Mouse (Mus musculus) thymus, adult 2 months (tissue): Measurements from ENCODE around the gene Lin28a. TPM values are rescaled to one million over a fixed set of nuclear protein-coding genes. Genes with fewer than 3 reads are reported as not detected.

Source experiments
- DNase-seq: peaks from one replicate; pipeline ENCODE4 v3.0.0; 2021
- H3K27ac ChIP-seq: fragments of 200-500 bp; 2 replicates; pipeline ENCODE4 v1.5.1; 2012; ENCODE audit warnings: low read length, control low read depth; ENCODE audit not compliant: control insufficient read depth, insufficient read depth
- H3K27me3 ChIP-seq: fragments of 200-500 bp; 2 replicates; pipeline ENCODE4 v1.6.1; 2012; ENCODE audit warnings: mild to moderate bottlenecking, low read length, moderate library complexity, mixed read lengths; ENCODE audit not compliant: control insufficient read depth, insufficient read depth
- H3K36me3 ChIP-seq: fragments of 200-500 bp; 2 replicates; pipeline ENCODE4 v1.6.1; 2012; ENCODE audit warnings: mild to moderate bottlenecking, low read length, moderate library complexity; ENCODE audit not compliant: control insufficient read depth, insufficient read depth
- H3K4me1 ChIP-seq: fragments of 200-500 bp; replicated peaks from 2 replicates; pipeline ENCODE4 v1.6.1; 2012; ENCODE audit warnings: low read length; ENCODE audit not compliant: control insufficient read depth, insufficient read depth
- H3K4me3 ChIP-seq: fragments of 200-500 bp; 2 replicates; pipeline ENCODE4 v1.5.1; 2012; ENCODE audit warnings: mild to moderate bottlenecking, low read length, control low read depth, moderate library complexity; ENCODE audit not compliant: control insufficient read depth, insufficient read depth
- CTCF ChIP-seq: fragments of 200-500 bp; IDR thresholded peaks from 2 replicates; pipeline ENCODE4 v1.5.1; 2012; ENCODE audit warnings: mild to moderate bottlenecking, control low read depth, low read length, moderate library complexity, borderline replicate concordance; ENCODE audit not compliant: control insufficient read depth, poor library complexity, insufficient read depth; ENCODE audit errors: extremely low read depth
- POLR2A ChIP-seq: fragments of 200-500 bp; IDR thresholded peaks from 2 replicates; pipeline ENCODE4 v1.6.1; 2012; ENCODE audit warnings: mild to moderate bottlenecking, low read length, control low read depth, moderate library complexity; ENCODE audit not compliant: control insufficient read depth, poor library complexity, insufficient read depth; ENCODE audit errors: extremely low read depth
- WGBS: fragments of 180-500 bp; shearing (Covaris S2); methylation state at CpG from one replicate; pipeline ENCODE4 v1.1.7; 2018; 5-methylcytosine and 5-hydroxymethylcytosine counted together
- polyA plus RNA-seq: library from polyadenylated mRNA; depleted of rRNA; stranded (reverse); fragments of >200 nt; gene quantifications from 2 replicates; pipeline ENCODE4 v1.2.3, GENCODE M21; 2012

The Lin28a gene
- polyA plus RNA-seq, 1 experiment: 0.03 TPM

DNA sequence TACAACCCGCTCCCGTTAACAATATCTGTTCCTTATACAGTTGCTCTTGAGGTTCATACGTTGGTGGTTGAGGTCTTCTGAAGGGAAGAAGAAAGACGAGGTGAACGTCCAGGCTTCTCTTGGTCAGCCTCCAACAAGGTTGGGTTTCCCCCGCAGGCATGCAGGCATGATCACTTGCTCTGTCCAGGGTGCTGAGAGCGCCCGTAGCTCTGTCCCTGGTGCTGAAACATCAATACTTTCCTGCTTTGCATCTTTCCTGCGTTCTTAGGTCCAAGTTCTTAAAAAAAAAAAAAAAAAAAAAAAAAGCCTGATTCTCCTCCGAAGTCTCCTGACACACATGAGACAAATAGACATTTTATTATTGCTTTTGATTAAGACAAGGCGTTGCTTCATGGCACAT, 2.0 kb upstream of the Lin28a start:
- no peak for TF ChIP-seq POLR2A
- no peak for TF ChIP-seq CTCF
- Histone ChIP-seq H3K4me3 (no peak overlapping the region), H3K4me1 (no peaks in the 10 kb centered on the region), H3K36me3 (no peaks in the 10 kb centered on the region), H3K27ac (no peak overlapping the region), H3K27me3 (peaks cover 17% of the 10 kb centered on the region)
- DNase-seq: peak; percentile 73
- WGBS: 6% methylated on average over 11 of the region's 11 CpGs

DNA sequence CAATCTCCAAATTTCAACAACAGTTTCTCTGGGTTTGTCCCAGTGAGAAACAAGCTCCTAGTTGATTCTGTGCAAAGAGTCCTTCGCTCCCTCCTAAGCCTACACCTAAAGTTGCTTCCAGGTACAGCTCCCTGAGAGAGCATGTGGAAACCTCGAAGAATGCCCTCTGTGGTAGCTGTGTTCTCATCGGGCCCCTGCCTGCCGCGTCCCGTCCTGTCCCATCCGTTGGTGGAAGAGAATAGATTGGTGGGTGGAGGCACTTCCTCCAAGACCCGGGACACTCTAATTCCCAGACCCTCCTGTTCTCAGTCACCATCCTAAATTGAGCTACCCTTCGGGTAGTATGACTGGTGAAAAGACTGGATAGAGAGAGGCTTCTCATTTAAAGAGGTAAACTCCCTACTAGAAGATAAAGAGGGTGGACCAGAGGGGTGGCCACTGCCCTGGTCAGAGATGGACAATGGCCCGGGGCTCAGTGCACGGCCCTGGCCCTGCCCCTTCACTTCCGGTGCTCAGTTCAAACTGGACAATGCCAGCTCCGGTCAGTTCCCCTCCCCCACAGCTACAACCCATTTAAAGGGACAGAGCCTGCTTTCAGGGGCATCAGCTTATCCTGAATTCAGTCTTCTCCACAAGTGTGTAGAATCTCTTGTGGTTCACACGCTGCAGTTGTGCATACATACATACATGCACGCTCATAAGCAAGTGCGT, 1.2 kb upstream of the Lin28a start:
- H3K4me1 ChIP-seq: no peaks in the 10 kb centered on the region
- H3K4me3 ChIP-seq: no peak overlapping the region
- no peak for DNase-seq
- TF ChIP-seq CTCF (no peak), POLR2A (no peak)
- H3K27ac ChIP-seq: no peak overlapping the region
- H3K36me3 ChIP-seq: no peaks in the 10 kb centered on the region
- WGBS: 7% methylated on average over 16 of the region's 16 CpGs
- H3K27me3 ChIP-seq: peaks cover 17% of the 10 kb centered on the region

DNA sequence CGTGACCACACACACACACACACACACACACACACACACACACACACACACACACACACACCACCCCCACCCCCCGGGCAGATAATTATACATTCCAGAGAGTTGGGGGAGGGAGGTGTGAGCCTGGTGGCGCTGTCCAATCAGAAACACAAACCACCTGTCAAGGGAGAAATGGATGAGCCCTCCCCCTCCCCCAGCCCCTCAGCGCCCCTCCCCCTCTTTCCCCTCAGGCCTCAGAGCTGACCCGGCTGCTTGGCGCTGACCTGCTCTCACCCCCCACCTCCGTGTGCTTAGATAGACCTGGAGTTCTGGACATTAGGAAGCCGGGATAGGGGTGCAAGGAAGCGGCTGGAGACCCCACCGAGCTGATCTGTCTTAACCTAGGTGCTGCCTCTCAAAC, 569 bp upstream of the Lin28a start:
- WGBS: 8% methylated on average over 9 of the region's 10 CpGs
- H3K36me3 ChIP-seq: no peaks in the 10 kb centered on the region
- TF ChIP-seq CTCF: no peak
- no peak for TF ChIP-seq POLR2A
- DNase-seq: no peak
- peaks cover 17% of the 10 kb centered on the region for H3K27me3 ChIP-seq
- H3K27ac ChIP-seq: no peak overlapping the region
- H3K4me3 ChIP-seq: no peak overlapping the region
- no peaks in the 10 kb centered on the region for H3K4me1 ChIP-seq

DNA sequence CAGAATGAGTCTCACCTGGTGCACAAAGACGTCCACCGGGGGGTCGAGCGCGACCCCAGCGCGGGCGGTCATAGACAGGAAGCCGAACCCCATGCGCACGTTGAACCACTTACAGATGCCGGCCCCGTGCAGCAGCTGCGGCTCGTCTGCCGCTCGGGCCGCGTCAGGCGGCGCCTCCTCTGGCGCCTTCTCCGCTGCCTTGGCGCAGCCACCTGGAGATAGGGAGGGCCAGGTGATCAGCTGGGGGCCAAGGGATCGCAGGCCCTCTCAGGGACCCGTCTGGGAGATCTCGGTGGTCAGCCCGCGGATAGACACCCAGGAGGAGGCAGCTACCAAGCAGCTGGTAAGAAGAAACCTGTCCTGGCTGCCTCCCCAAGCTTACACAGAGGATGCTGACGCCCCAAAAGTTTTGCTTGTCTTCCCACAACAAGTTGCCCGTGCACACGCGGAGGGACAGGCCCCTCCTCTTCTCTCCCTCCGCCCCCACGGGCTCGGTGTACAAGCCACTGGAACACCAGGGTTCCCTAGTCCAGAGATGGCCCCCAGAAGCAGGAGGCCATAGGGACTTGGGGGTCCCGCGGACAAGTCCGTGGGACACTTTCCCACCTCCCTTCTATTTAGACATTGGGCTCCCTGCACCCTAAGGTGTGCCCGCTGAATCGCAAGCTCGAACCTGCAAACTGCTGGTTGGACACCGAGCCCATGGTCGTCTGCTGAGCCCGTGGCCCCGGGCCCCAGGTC, 433 bp downstream of the Lin28a start:
- TF ChIP-seq CTCF (no peak), POLR2A (no peak)
- Histone ChIP-seq H3K36me3 (no peaks in the 10 kb centered on the region), H3K27ac (no peak overlapping the region), H3K4me3 (no peak overlapping the region), H3K4me1 (no peaks in the 10 kb centered on the region), H3K27me3 (peaks cover 17% of the 10 kb centered on the region)
- no peak for DNase-seq
- 1% methylated on average over 46 of the region's 46 CpGs for WGBS

DNA sequence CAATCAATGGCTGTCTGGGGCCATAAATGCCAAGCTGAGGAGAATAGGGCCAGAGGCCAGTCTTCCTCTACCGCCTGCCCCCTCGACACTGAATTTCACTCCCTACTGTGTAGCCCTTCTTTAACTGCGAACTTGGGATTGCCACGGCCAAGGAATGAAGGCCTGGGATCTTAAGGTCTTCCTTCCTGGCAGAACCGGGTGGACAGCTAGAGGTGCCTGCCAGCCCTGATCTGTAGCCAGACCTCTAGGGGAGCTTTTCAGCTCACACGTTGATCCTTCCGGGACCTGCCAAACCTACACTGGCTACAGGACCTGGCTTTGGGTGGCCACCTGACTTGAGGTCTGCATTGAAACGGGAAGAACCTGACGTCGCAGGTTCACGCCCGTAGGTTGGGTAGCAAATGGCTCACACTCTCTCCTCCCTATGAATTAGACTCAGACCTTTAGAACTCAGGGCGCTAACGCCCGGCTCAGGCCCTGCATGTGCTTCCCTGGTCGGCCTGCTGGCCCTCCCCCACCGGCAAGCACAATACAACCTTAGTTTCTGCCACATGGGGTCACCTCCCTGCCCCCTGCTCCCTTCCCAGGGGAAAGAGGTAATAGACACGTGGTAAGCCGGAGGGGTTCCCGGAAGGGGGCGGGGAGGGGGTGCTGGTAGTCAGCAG, 1.3 kb downstream of the Lin28a start:
- DNase-seq: no peak
- WGBS: 9% methylated on average over 21 of the region's 21 CpGs
- H3K27me3 ChIP-seq: peaks cover 17% of the 10 kb centered on the region
- H3K4me3 ChIP-seq: no peak overlapping the region
- no peaks in the 10 kb centered on the region for H3K4me1 ChIP-seq
- no peak overlapping the region for H3K27ac ChIP-seq
- TF ChIP-seq CTCF (peak; percentile 14; the same call in 1 of the 2 replicates), POLR2A (no peak)
- H3K36me3 ChIP-seq: no peaks in the 10 kb centered on the region

DNA sequence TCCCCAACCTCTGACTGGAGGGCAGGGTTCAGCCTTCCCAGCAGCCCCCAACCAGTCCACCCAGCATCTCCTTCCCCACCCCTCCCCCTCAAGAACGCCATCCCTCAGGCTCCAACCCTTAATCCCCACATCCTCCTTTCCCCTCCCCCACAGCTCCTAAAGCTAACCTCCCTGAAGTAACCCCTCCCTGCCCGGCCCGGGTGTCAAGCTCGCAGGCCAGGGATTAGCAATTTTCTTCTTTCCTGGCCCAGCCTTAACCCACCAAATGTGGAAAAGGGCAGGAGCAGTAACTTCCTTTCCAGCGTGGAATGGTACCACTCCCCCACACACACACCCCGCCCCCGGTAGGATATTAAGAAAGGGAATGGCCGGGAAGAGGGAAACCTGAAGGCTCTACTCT, 1.9 kb downstream of the Lin28a start:
- Histone ChIP-seq H3K27me3 (peaks cover 17% of the 10 kb centered on the region), H3K27ac (no peak overlapping the region), H3K36me3 (no peaks in the 10 kb centered on the region), H3K4me3 (no peak overlapping the region), H3K4me1 (no peaks in the 10 kb centered on the region)
- WGBS: 6% methylated on average over 8 of the region's 8 CpGs
- no peak for DNase-seq
- TF ChIP-seq POLR2A (no peak), CTCF (no peak)

DNA sequence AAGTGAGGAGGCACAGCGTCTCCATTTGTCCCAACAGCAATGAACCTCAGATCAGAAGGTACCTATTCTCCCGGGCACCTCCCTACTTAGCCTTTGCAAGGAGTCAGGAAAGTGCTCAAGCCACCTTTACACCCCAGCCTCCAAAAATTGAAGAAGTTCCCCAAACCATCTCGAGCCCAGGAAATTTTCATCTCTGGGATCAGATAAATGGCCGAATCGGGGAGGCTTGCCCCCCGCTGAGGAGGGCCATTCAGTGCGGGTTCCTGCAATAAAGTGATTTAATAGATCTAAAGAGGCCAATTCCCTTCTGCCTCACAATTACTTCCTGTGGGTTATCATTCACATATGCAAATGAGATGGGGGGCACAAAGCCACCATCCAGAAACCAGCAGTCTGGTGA, 2.4 kb downstream of the Lin28a start:
- Histone ChIP-seq H3K27me3 (peaks cover 17% of the 10 kb centered on the region), H3K4me3 (no peak overlapping the region), H3K4me1 (no peaks in the 10 kb centered on the region), H3K27ac (no peak overlapping the region), H3K36me3 (no peaks in the 10 kb centered on the region)
- 24% methylated on average over 7 of the region's 7 CpGs for WGBS
- DNase-seq: no peak
- TF ChIP-seq CTCF (no peak), POLR2A (no peak)
